Mouse (Mus musculus) ES-E14 (cell line): ENCODE measurements around the gene Esr1.

Experiments
- CHD2 ChIP-seq: IDR thresholded peaks from 2 replicates; pipeline ENCODE4 v1.6.1; 2014; ENCODE audit warnings: mild to moderate bottlenecking, low read depth, low read length, inconsistent platforms
- MAFK ChIP-seq: IDR thresholded peaks from 2 replicates; pipeline ENCODE4 v1.6.1; 2014; ENCODE audit warnings: mild to moderate bottlenecking, low read depth, low read length, inconsistent platforms; ENCODE audit not compliant: insufficient read depth
- ZC3H11A ChIP-seq: IDR thresholded peaks from 2 replicates; pipeline ENCODE4 v1.6.1; 2012; ENCODE audit warnings: low read depth, mild to moderate bottlenecking, inconsistent platforms, low read length, borderline replicate concordance

GRCm38 (mm10) chr10:4897789-4898188, 286.4 kb downstream of the Esr1 start:
- TF ChIP-seq MAFK (no peak), CHD2 (no peak), ZC3H11A (no peak)
